Mouse (Mus musculus) heart, embryonic 16.5 days (tissue): Measurements from ENCODE around the gene Tmem30a. TPM values are rescaled to one million over a fixed set of nuclear protein-coding genes. Genes with fewer than 3 reads are reported as not detected.

Source experiments
- ATAC-seq: fragments of 200-750 bp; cut with Nextera tagmentation; replicated peaks from 2 replicates; pipeline ENCODE4 v1.8.0; 2017; ENCODE audit warnings: moderate number of reproducible peaks; ENCODE audit not compliant: insufficient read depth, low FRiP score; ENCODE audit errors: extremely low read depth
- H3K27ac ChIP-seq: fragments of 300-500 bp; sonication (generic); 2 replicates; pipeline ENCODE4 v1.5.1; 2014; ENCODE audit warnings: mild to moderate bottlenecking, low read length, control low read depth, moderate library complexity
- H3K27me3 ChIP-seq: fragments of 300-500 bp; sonication (generic); 2 replicates; pipeline ENCODE4 v1.6.1; 2014; ENCODE audit warnings: low read length, mixed read lengths; ENCODE audit not compliant: control insufficient read depth, insufficient read depth
- H3K36me3 ChIP-seq: fragments of 300-500 bp; sonication (generic); 2 replicates; pipeline ENCODE4 v1.6.1; 2014; ENCODE audit not compliant: control insufficient read depth, insufficient read depth
- H3K4me1 ChIP-seq: fragments of 300-500 bp; sonication (generic); 2 replicates; pipeline ENCODE4 v1.6.1; 2014; ENCODE audit warnings: low read length, mixed read lengths; ENCODE audit not compliant: control insufficient read depth, insufficient read depth
- H3K4me2 ChIP-seq: fragments of 300-500 bp; sonication (generic); 2 replicates; pipeline ENCODE4 v1.6.1; 2014; ENCODE audit warnings: low read depth, mild to moderate bottlenecking, control low read depth, low read length
- H3K4me3 ChIP-seq: fragments of 300-500 bp; sonication (generic); 2 replicates; pipeline ENCODE4 v1.5.1; 2014; ENCODE audit warnings: mild to moderate bottlenecking, control low read depth, low read length
- H3K9ac ChIP-seq: fragments of 300-500 bp; sonication (generic); 2 replicates; pipeline ENCODE4 v1.6.1; 2014; ENCODE audit warnings: low read length, control low read depth
- H3K9me3 ChIP-seq: fragments of 300-500 bp; sonication (generic); replicated peaks from 2 replicates; pipeline ENCODE4 v1.6.1; 2016; ENCODE audit warnings: low read length; ENCODE audit not compliant: control insufficient read depth
- WGBS: fragments of 180-500 bp; shearing (Covaris S2); extraction: QIAGEN DNeasy Blood & Tissue Kit; methylation state at CpG from one replicate; pipeline ENCODE4 v1.1.7; 2014; 5-methylcytosine and 5-hydroxymethylcytosine counted together
- polyA plus RNA-seq: library from polyadenylated mRNA; unstranded; fragments of >200 nt; fragmentation: Nextera tagmentation; extraction: Ambion mirVana; gene quantifications from 2 replicates; pipeline ENCODE4 v1.2.1, GENCODE M21; 2015

Tmem30a gene
- polyA plus RNA-seq, 1 experiment from 2014 or later, result 76.7 TPM

GRCm38 (mm10) chr9:79766991-79767545 is 26.2 kb downstream of the Tmem30a start:
- no peaks in the 10 kb centered on the region for H3K4me1 ChIP-seq
- no peaks in the 10 kb centered on the region for H3K36me3 ChIP-seq
- no peak for ATAC-seq
- WGBS, result 87% methylated on average over 5 of the region's 5 CpGs
- H3K9ac ChIP-seq, result no peak overlapping the region
- no peaks in the 10 kb centered on the region for H3K27me3 ChIP-seq
- peaks cover 3% of the 10 kb centered on the region for H3K9me3 ChIP-seq
- no peak overlapping the region for H3K27ac ChIP-seq
- H3K4me3 ChIP-seq, result no peak overlapping the region
- no peak overlapping the region for H3K4me2 ChIP-seq

GRCm38 (mm10) chr9:79765329-79765728 is 28.0 kb downstream of the Tmem30a start:
- H3K9me3 ChIP-seq, result peaks cover 3% of the 10 kb centered on the region
- 0 out of 2 replicates have a peak, but pooled peaks cover 2% of the 10 kb centered on the region for H3K4me1 ChIP-seq
- no peak overlapping the region for H3K27ac ChIP-seq
- no peak overlapping the region for H3K9ac ChIP-seq
- no peaks in the 10 kb centered on the region for H3K36me3 ChIP-seq
- no peak overlapping the region for H3K4me2 ChIP-seq
- no peak for ATAC-seq
- H3K27me3 ChIP-seq, result no peaks in the 10 kb centered on the region
- H3K4me3 ChIP-seq, result no peak overlapping the region
- WGBS, result 74% methylated on average over 4 of the region's 4 CpGs

- WGBS, result 78% methylated on average over 6 of the region's 6 CpGs
- ATAC-seq, result no peak
- no peak overlapping the region for H3K4me2 ChIP-seq
- H3K9me3 ChIP-seq, result peaks cover 3% of the 10 kb centered on the region
- H3K9ac ChIP-seq, result no peak overlapping the region
- H3K4me3 ChIP-seq, result no peak overlapping the region
- H3K4me1 ChIP-seq, result peaks cover 12% of the 10 kb centered on the region
- no peak overlapping the region for H3K27ac ChIP-seq
- H3K27me3 ChIP-seq, result no peaks in the 10 kb centered on the region
- H3K36me3 ChIP-seq, result 0 out of 2 replicates have a peak, but pooled peaks cover under 1% of the 10 kb centered on the region
Measured at GRCm38 (mm10) chr9:79762519-79762918, 30.8 kb downstream of the Tmem30a start.

GRCm38 (mm10) chr9:79760076-79760475 is 33.2 kb downstream of the Tmem30a start:
- no peaks in the 10 kb centered on the region for H3K27me3 ChIP-seq
- H3K27ac ChIP-seq, result peak overlapping the region; percentile 91
- peak overlapping the region; percentile 89 for H3K4me2 ChIP-seq
- peak; percentile 4; the same call in 1 of the 2 replicates for ATAC-seq
- peaks cover 3% of the 10 kb centered on the region for H3K9me3 ChIP-seq
- peak overlapping the region; percentile 83 for H3K4me3 ChIP-seq
- peak overlapping the region; percentile 85 for H3K9ac ChIP-seq
- peaks cover 16% of the 10 kb centered on the region for H3K4me1 ChIP-seq
- 6% methylated on average over 14 of the region's 14 CpGs for WGBS
- H3K36me3 ChIP-seq, result peaks cover 12% of the 10 kb centered on the region

GRCm38 (mm10) chr9:79759385-79760005 is 33.8 kb downstream of the Tmem30a start, which contains the start of gene Cox7a2:
TSS of gene Cox7a2 (minus strand) at chr9:79759878.
- peak within 1 kb of the TSS; percentile 83 for H3K4me3 ChIP-seq
- H3K4me2 ChIP-seq, result peak within 1 kb of the TSS; percentile 89
- peak within 1 kb of the TSS; percentile 87 for H3K9ac ChIP-seq
- WGBS, result 0% methylated on average over 49 of the region's 49 CpGs
- H3K36me3 ChIP-seq, result peaks cover 14% of the 10 kb centered on the region
- H3K4me1 ChIP-seq, result peaks cover 16% of the 10 kb centered on the region
- H3K9me3 ChIP-seq, result peaks cover 3% of the 10 kb centered on the region
- peak; percentile 99 for ATAC-seq
- no peaks in the 10 kb centered on the region for H3K27me3 ChIP-seq
- peak within 1 kb of the TSS; percentile 91 for H3K27ac ChIP-seq

GRCm38 (mm10) chr9:79755311-79755710 is 38.0 kb downstream of the Tmem30a start:
- no peaks in the 10 kb centered on the region for H3K27me3 ChIP-seq
- ATAC-seq, result no peak
- H3K4me3 ChIP-seq, result no peak overlapping the region
- peaks cover 25% of the 10 kb centered on the region for H3K36me3 ChIP-seq
- H3K4me2 ChIP-seq, result no peak overlapping the region
- no peaks in the 10 kb centered on the region for H3K9me3 ChIP-seq
- no peak overlapping the region for H3K9ac ChIP-seq
- peaks cover 14% of the 10 kb centered on the region for H3K4me1 ChIP-seq
- WGBS, result 92% methylated on average over 4 of the region's 4 CpGs
- H3K27ac ChIP-seq, result no peak overlapping the region

GRCm38 (mm10) chr9:79751846-79752245 is 41.5 kb downstream of the Tmem30a start:
- no peak overlapping the region for H3K9ac ChIP-seq
- H3K27ac ChIP-seq, result no peak overlapping the region
- no peak for ATAC-seq
- H3K4me1 ChIP-seq, result no peaks in the 10 kb centered on the region
- no peak overlapping the region for H3K4me3 ChIP-seq
- no peak overlapping the region for H3K4me2 ChIP-seq
- H3K9me3 ChIP-seq, result no peaks in the 10 kb centered on the region
- WGBS, result 80% methylated on average over 8 of the region's 8 CpGs
- peaks cover 21% of the 10 kb centered on the region for H3K36me3 ChIP-seq
- no peaks in the 10 kb centered on the region for H3K27me3 ChIP-seq

GRCm38 (mm10) chr9:79750709-79751108 is 42.6 kb downstream of the Tmem30a start:
- Histone ChIP-seq H3K4me2 (no peak overlapping the region), H3K27ac (no peak overlapping the region), H3K9me3 (no peaks in the 10 kb centered on the region), H3K27me3 (no peaks in the 10 kb centered on the region), H3K4me3 (no peak overlapping the region), H3K4me1 (no peaks in the 10 kb centered on the region), H3K9ac (no peak overlapping the region), H3K36me3 (peaks cover 17% of the 10 kb centered on the region)
- ATAC-seq, result no peak
- WGBS, result 55% methylated on average over 7 of the region's 7 CpGs

- Histone ChIP-seq H3K36me3 (no peaks in the 10 kb centered on the region), H3K4me1 (no peaks in the 10 kb centered on the region), H3K9me3 (no peaks in the 10 kb centered on the region), H3K27ac (no peak overlapping the region), H3K9ac (no peak overlapping the region), H3K4me3 (no peak overlapping the region), H3K4me2 (no peak overlapping the region), H3K27me3 (no peaks in the 10 kb centered on the region)
- 71% methylated on average over 4 of the region's 4 CpGs for WGBS
- no peak for ATAC-seq
Measured at GRCm38 (mm10) chr9:79745036-79745435, 48.3 kb downstream of the Tmem30a start.
